ENCODE assay signal across 35 mouse cellular contexts in the genomic region with DNA sequence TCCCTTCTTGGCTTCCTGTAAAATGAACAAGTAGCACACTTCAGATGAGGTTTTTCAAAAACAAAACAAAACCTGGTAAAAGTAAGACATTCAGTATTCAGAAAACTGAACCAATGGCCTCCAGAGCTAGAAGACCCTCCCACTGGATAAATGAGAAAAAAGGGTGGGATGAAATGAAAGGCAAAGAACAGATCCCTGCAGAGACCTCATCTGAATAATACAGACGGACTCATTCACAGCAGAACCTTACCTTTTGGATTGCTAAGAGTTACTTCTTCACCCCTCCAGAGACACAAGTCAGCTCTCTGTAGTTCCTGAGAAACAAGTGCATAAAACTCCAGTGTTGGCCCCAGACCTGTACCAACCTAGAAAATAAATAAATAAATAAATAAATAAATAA.
"Had no signal": no experiment of that assay in that cellular context is flagged by ENCODE, and none has a peak within 500 bp of the region (broad histone marks: within the 10 kb centered on the region; RNA-seq: fewer than 3 reads in every experiment).

No protein-coding gene starts in this region.

- H3K4me2 ChIP-seq: heart, embryonic 11.5 days; heart, embryonic 12.5 days; heart, embryonic 13.5 days; heart, embryonic 15.5 days; hindbrain, embryonic 12.5 days; hindbrain, embryonic 13.5 days; hindbrain, embryonic 14.5 days; hindbrain, embryonic 15.5 days; intestine, embryonic 15.5 days; kidney, embryonic 15.5 days had no signal

- H3K9me3 ChIP-seq: heart, embryonic 12.5 days; heart, embryonic 13.5 days; heart, embryonic 15.5 days; hindbrain, embryonic 10.5 days; hindbrain, embryonic 12.5 days; hindbrain, embryonic 13.5 days; hindbrain, embryonic 15.5 days; intestine, embryonic 15.5 days; kidney, embryonic 15.5 days had no signal

- H3K4me1 ChIP-seq: heart, embryonic 12.5 days; heart, embryonic 13.5 days; heart, embryonic 15.5 days; hindbrain, embryonic 10.5 days; hindbrain, embryonic 12.5 days; hindbrain, embryonic 13.5 days; hindbrain, embryonic 15.5 days; intestine, embryonic 15.5 days; kidney, embryonic 15.5 days had no signal

- DNase-seq: heart, postnatal 10 days; heart, postnatal 14 days; heart, postnatal 36 days; heart, postnatal 4 days; kidney, adult 11 months; kidney, adult 18-20 months; kidney, adult 2 months; kidney, adult 8-10 months; kidney, adult 9 months; kidney, postnatal 10 days; kidney, postnatal 14 days; kidney, postnatal 25 days; kidney, postnatal 36 days; kidney, postnatal 4 days; layer of hippocampus, adult 9-11 months; layer of hippocampus, postnatal 36 days had no signal

- ATAC-seq: hindbrain, embryonic 16.5 days; hindbrain, postnatal 0 days; inflammation-experienced regulatory T-cells, adult 6 months; intestine, embryonic 15.5 days; intestine, embryonic 16.5 days; intestine, postnatal 0 days had no signal

- H3K9ac ChIP-seq: heart, embryonic 12.5 days; heart, embryonic 13.5 days; heart, embryonic 15.5 days; hindbrain, embryonic 12.5 days; hindbrain, embryonic 13.5 days; hindbrain, embryonic 14.5 days; hindbrain, embryonic 15.5 days; intestine, embryonic 15.5 days; kidney, embryonic 15.5 days had no signal

- H3K4me3 ChIP-seq: heart, embryonic 12.5 days; heart, embryonic 13.5 days; heart, embryonic 15.5 days; hindbrain, embryonic 10.5 days; hindbrain, embryonic 12.5 days; hindbrain, embryonic 13.5 days; hindbrain, embryonic 15.5 days; intestine, embryonic 15.5 days; kidney, embryonic 15.5 days; layer of hippocampus, adult 2 months; left cerebral cortex, adult 2 months had no signal

- H3K27ac ChIP-seq: heart, embryonic 13.5 days; heart, embryonic 15.5 days; hindbrain, embryonic 10.5 days; hindbrain, embryonic 12.5 days; hindbrain, embryonic 13.5 days; hindbrain, embryonic 14.5 days; hindbrain, embryonic 15.5 days; hindbrain, postnatal 0 days; intestine, embryonic 15.5 days; kidney, embryonic 15.5 days; kidney, postnatal 0 days; layer of hippocampus, adult 2 months; left cerebral cortex, adult 2 months had no signal

- H3K27me3 ChIP-seq: heart, embryonic 12.5 days; heart, embryonic 13.5 days; heart, embryonic 15.5 days; hindbrain, embryonic 12.5 days; hindbrain, embryonic 13.5 days; hindbrain, embryonic 15.5 days; intestine, embryonic 15.5 days; kidney, embryonic 15.5 days had no signal
